Mouse (Mus musculus) heart, postnatal 14 days (tissue): ENCODE results near the gene Dusp22. TPM values are rescaled to one million over a fixed set of nuclear protein-coding genes. Genes with fewer than 3 reads are reported as not detected.

Experiments used
- total RNA-seq, 2 experiments: library from RNA; stranded (reverse); gene quantifications; 2 replicates each; pipeline ENCODE4 v1.2.3; 2021

The Dusp22 gene
- total RNA-seq, 2 experiments from 2014 or later = 19.6 to 19.9 TPM

Other genes with a start within 250 kb of the Dusp22 start
- gene Uqcrfs1, start 114.6 kb upstream of the Dusp22 start, total RNA-seq = 1,000 to 10,000 TPM; 1,063 to 1,094 TPM
- gene Irf4, start 89.2 kb downstream of the Dusp22 start, total RNA-seq = 1 to 10 TPM in 1 of 2 experiments, under 1 TPM in 1; 0.88 to 1.4 TPM